Mouse (Mus musculus) intestine, embryonic 14.5 days (tissue): ENCODE results near the gene Pofut2. TPM values are rescaled to one million over a fixed set of nuclear protein-coding genes. Genes with fewer than 3 reads are reported as not detected.
A peak's percentile ranks its signal among the peaks of the same experiment; 100 is the strongest.
"Not testable (repeated sequence)": the region's sequence is repeated elsewhere in the genome, so short reads cannot be mapped to it uniquely, and the experiment has no call there.

Experiments
- ATAC-seq: fragments of 200-750 bp; cut with Nextera tagmentation; replicated peaks from 2 replicates; pipeline ENCODE4 v1.8.0; 2017; ENCODE audit warnings: low read depth, moderate number of reproducible peaks, moderate TSS enrichment, moderate library complexity; ENCODE audit not compliant: low FRiP score, low TSS enrichment
- DNase-seq: peaks from one replicate; pipeline ENCODE4 v3.0.0-alpha.2; 2018; ENCODE audit warnings: low spot score
- H3K27ac ChIP-seq: fragments of 300-500 bp; sonication (generic); 2 replicates; pipeline ENCODE4 v1.5.1; 2014; ENCODE audit warnings: low read depth, mild to moderate bottlenecking, control low read depth
- H3K27me3 ChIP-seq: fragments of 300-500 bp; sonication (generic); replicated peaks from 2 replicates; pipeline ENCODE4 v1.6.1; 2014; ENCODE audit warnings: low read length, control low read depth; ENCODE audit not compliant: control insufficient read depth, insufficient read depth
- H3K36me3 ChIP-seq: fragments of 300-500 bp; sonication (generic); 2 replicates; pipeline ENCODE4 v1.6.1; 2014; ENCODE audit warnings: low read length, control low read depth; ENCODE audit not compliant: control insufficient read depth, insufficient read depth
- H3K4me1 ChIP-seq: fragments of 300-500 bp; sonication (generic); replicated peaks from 2 replicates; pipeline ENCODE4 v1.6.1; 2014; ENCODE audit warnings: low read length, control low read depth, mixed read lengths; ENCODE audit not compliant: control insufficient read depth, insufficient read depth
- H3K4me2 ChIP-seq: fragments of 300-500 bp; sonication (generic); 2 replicates; pipeline ENCODE4 v1.6.1; 2014; ENCODE audit warnings: low read length
- H3K4me3 ChIP-seq: fragments of 300-500 bp; sonication (generic); 2 replicates; pipeline ENCODE4 v1.5.1; 2014; ENCODE audit warnings: low read depth, low read length, control low read depth, mixed read lengths
- H3K9ac ChIP-seq: fragments of 300-500 bp; sonication (generic); 2 replicates; pipeline ENCODE4 v1.6.1; 2014; ENCODE audit warnings: mild to moderate bottlenecking, low read length
- H3K9me3 ChIP-seq: fragments of 300-500 bp; sonication (generic); 2 replicates; pipeline ENCODE4 v1.6.1; 2016; ENCODE audit warnings: low read length, control low read depth; ENCODE audit not compliant: control insufficient read depth
- WGBS: fragments of 180-500 bp; shearing (Covaris S2); extraction: QIAGEN DNeasy Blood & Tissue Kit; methylation state at CpG from one replicate; pipeline ENCODE4 v1.1.7; 2014; 5-methylcytosine and 5-hydroxymethylcytosine counted together
- polyA plus RNA-seq: library from polyadenylated mRNA; unstranded; fragments of >200 nt; fragmentation: Nextera tagmentation; extraction: Ambion mirVana; gene quantifications from 2 replicates; pipeline ENCODE4 v1.2.1, GENCODE M21; 2014

Pofut2 gene
- polyA plus RNA-seq, 1 experiment from 2014 or later = 108 TPM

DNA sequence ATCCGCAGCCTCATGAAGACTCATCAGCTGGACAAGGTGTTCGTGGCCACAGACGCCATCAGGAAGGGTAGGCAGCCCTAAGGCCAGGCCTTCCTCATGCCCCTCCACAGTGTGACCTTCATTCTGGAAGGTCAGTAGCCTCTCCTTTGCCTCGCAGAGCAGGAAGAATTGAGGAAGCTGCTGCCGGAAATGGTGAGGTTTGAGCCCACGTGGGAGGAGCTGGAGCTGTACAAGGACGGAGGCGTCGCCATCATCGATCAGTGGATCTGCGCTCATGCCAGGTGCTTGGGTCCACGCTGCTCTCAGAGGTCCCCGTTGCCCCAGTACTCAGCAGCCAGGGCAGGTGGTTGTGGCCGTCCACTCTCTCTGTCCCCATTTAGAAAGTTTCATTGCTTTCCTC is 8.0 kb downstream of the Pofut2 start:
- WGBS = 89% methylated on average over 14 of the region's 14 CpGs
- no peak overlapping the region for H3K9ac ChIP-seq
- H3K36me3 ChIP-seq = peaks cover 86% of the 10 kb centered on the region
- H3K4me1 ChIP-seq = no peaks in the 10 kb centered on the region
- no peak overlapping the region for H3K4me3 ChIP-seq
- no peak overlapping the region for H3K4me2 ChIP-seq
- no peak for ATAC-seq
- DNase-seq = no peak
- no peaks in the 10 kb centered on the region for H3K27me3 ChIP-seq
- H3K9me3 ChIP-seq = no peaks in the 10 kb centered on the region
- H3K27ac ChIP-seq = no peak overlapping the region

DNA sequence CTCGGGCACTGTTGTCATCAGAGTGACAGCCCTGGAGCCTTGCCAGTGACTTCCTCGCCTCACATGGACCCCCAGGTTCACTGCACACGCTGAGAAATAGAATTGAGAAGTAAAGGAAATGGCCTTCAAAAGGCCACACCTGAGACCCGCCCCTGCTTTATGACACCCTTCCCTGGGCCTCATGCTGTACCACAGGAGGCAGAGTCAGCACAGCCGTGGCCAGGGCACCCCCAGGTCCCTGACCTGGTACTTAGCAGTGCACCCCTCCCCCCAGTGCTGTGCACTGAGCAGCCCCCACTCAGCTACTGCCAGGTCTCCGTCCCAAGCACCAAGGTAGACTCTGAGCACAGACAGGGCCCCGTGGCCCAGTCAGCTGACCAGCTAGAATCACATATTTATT is 10.1 kb downstream of the Pofut2 start:
- Histone ChIP-seq H3K27ac (no peak overlapping the region), H3K4me1 (no peaks in the 10 kb centered on the region), H3K36me3 (peaks cover 65% of the 10 kb centered on the region), H3K4me3 (no peak overlapping the region), H3K9me3 (no peaks in the 10 kb centered on the region), H3K4me2 (no peak overlapping the region), H3K9ac (no peak overlapping the region), H3K27me3 (no peaks in the 10 kb centered on the region)
- ATAC-seq (peak; percentile 69; the same call in 1 of the 2 replicates), DNase-seq (no peak)
- WGBS = 77% methylated on average over 7 of the region's 7 CpGs

DNA sequence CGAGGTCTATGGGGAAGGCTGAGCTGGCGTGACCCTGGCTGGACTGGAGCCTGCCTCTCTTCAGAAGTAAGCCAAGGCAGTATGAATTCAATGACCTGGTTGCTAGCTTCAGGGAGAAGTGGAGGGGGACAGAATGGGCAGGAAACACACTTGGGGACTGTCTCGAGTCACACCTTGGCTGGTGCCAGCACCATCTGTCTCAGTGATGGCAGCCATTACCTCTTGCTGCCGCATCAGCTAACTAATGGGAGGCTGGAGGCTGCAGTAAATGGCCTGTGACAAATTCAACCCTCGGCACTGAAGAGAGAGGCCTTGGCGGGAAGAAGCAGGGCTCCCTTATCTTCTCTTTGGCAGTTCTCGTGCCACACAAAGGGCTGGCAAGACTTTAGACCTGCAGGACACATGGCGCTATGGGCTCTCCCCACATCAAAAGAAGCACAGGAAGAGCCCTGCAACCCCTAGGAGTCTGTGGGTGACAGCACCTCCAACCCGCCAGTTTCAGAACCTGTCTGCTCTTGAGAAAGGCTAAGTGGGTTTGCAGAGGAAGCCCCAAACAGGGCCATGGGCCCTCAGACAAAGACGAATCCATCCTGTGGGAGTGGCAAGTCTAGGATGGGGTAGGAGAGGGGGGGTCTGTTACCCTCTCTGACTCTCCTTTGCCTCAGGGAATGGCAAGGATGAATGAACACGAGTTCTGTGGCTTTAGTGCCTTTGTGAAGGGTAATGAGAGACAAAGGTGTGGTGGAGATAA is 14.1 kb downstream of the Pofut2 start:
- WGBS = 62% methylated on average over 11 of the region's 11 CpGs
- no peak overlapping the region for H3K9ac ChIP-seq
- ATAC-seq = no peak

DNA sequence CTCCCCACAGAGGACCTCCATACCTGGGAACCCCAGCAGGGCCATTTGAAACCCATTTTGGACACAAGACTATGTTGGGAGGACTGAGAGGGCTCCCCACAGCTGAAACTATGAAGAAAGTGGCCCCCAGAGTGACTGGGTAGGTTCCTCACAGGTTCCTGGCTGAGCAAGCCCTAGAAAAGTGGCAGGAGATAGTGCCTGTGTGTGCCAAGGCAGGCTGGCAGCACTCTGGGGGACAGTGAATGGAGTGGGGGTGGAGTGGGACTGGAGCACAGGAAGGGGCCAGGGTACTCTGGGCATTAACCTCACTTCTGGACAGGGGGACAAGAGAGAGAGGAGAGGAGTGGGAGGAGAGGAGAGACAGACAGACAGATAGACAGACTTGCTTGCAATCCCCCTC is 14.8 kb downstream of the Pofut2 start:
- no peak overlapping the region for H3K4me2 ChIP-seq
- ATAC-seq = no peak

More for the DNA sequence above, 14.1 kb downstream of the Pofut2 start:
- H3K36me3 ChIP-seq = peaks cover 26% of the 10 kb centered on the region
- no peak for DNase-seq
- H3K4me1 ChIP-seq = no peaks in the 10 kb centered on the region
- H3K27ac ChIP-seq = no peak overlapping the region
- H3K9me3 ChIP-seq = no peaks in the 10 kb centered on the region
- H3K27me3 ChIP-seq = no peaks in the 10 kb centered on the region
- H3K4me2 ChIP-seq = no peak overlapping the region
- H3K4me3 ChIP-seq = no peak overlapping the region

DNA sequence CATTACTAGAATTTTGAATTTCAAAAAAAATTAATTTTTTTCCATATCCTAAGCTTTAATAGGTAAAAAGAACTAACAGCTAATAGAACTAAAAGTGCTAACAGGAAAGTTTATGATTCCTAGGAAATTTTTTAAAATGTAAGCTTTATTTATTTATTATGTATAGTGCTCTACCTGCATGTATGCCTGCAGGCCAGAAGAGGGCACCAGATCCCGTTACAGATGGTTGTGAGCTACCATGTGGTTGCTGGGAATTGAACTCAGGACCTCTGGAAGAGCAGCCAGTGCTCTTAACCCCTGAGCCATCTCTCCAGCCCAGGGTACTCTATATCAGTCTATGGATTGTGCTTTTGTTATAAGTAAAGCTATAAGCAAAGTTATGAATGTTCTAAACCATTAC is 23.1 kb downstream of the Pofut2 start:
- peaks cover 16% of the 10 kb centered on the region; the same call in 1 of the 2 replicates for H3K4me1 ChIP-seq
- not testable (repeated sequence) for H3K9ac ChIP-seq, DNase-seq, H3K27me3 ChIP-seq, H3K27ac ChIP-seq, H3K36me3 ChIP-seq, H3K4me2 ChIP-seq, H3K9me3 ChIP-seq, H3K4me3 ChIP-seq, ATAC-seq
- 84% methylated on average over 1 of the region's 1 CpGs for WGBS

More for the DNA sequence above, 14.8 kb downstream of the Pofut2 start:
- H3K27ac ChIP-seq = no peak overlapping the region
- no peaks in the 10 kb centered on the region for H3K4me1 ChIP-seq
- H3K36me3 ChIP-seq = peaks cover 19% of the 10 kb centered on the region
- no peaks in the 10 kb centered on the region for H3K9me3 ChIP-seq
- H3K27me3 ChIP-seq = no peaks in the 10 kb centered on the region
- no peak overlapping the region for H3K4me3 ChIP-seq
- DNase-seq = no peak
- H3K9ac ChIP-seq = no peak overlapping the region

DNA sequence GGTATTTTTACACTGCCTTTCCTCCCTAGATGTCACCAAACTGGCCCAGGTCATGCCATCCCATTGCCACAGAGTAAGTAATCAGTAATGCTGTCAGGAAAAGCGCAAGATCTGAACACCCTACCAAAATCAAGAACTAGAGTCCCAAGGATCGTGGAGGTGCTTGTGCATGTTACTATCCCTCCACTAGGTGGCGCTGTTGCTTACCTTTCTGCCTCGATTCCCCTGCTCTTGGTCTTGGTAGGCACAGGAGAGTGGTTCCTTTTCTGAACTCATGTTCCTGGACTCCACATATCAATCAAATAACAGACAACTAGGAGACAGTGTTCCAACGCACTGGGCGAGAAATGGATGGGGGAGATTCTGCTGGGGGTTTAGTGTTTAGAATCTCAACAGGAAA is 23.8 kb downstream of the Pofut2 start:
- no peaks in the 10 kb centered on the region for H3K9me3 ChIP-seq
- DNase-seq = peak; percentile 84
- no peaks in the 10 kb centered on the region for H3K36me3 ChIP-seq
- no peaks in the 10 kb centered on the region for H3K27me3 ChIP-seq
- ATAC-seq = 0 out of 2 replicates have a peak, but pooled peaks have one; percentile 40
- WGBS = 25% methylated on average over 6 of the region's 6 CpGs
- no peak overlapping the region for H3K9ac ChIP-seq
- no peak overlapping the region for H3K4me2 ChIP-seq
- H3K4me3 ChIP-seq = no peak overlapping the region
- H3K4me1 ChIP-seq = peaks cover 16% of the 10 kb centered on the region; the same call in 1 of the 2 replicates
- H3K27ac ChIP-seq = no peak overlapping the region

DNA sequence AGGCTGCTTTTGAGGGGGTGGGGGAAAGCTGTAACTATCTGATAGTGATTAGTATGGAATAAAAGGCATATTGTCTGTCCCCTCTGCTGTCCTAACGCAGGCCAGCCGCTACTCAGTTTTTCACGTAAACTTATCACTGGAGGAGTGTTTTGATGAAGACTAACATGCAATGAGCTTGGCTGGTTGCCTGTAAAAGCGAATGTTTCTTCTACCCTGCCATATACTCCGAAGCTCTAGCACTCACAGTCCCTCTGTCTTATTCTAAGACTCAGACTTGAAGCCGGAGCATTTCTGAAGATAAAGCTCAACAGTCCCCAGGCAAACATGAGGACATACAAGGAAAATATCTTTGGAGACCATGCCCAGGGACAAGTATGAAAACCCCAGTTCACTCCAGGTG is 25.8 kb downstream of the Pofut2 start:
- Histone ChIP-seq H3K27me3 (no peaks in the 10 kb centered on the region), H3K4me3 (no peak overlapping the region), H3K27ac (no peak overlapping the region), H3K4me1 (peaks cover 16% of the 10 kb centered on the region; the same call in 1 of the 2 replicates), H3K9ac (no peak overlapping the region), H3K36me3 (no peaks in the 10 kb centered on the region), H3K4me2 (no peak overlapping the region), H3K9me3 (no peaks in the 10 kb centered on the region)
- 34% methylated on average over 6 of the region's 6 CpGs for WGBS
- DNase-seq (no peak), ATAC-seq (no peak)

DNA sequence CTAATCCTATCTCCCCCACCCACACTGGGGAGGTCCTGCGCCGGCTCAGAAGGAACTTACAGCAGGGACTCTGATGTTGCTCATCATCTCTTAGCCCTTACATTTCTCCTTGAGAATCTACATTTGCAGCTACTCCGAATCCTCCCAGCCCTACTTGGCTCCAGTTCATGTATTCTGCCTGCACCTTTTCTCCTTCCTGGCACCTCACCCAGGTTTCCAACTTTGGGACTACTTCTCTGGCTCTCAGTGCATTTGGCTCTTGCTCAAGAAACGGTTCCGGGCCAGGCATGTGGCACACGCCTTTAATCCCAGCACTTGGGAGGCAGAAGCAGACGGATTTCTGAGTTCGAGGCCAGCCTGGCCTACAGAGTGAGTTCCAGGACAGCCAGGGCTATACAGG is 28.6 kb downstream of the Pofut2 start:
- Histone ChIP-seq H3K4me2 (no peak overlapping the region), H3K4me3 (no peak overlapping the region), H3K27me3 (no peaks in the 10 kb centered on the region), H3K9me3 (no peaks in the 10 kb centered on the region), H3K27ac (no peak overlapping the region), H3K9ac (no peak overlapping the region), H3K4me1 (peaks cover 16% of the 10 kb centered on the region; the same call in 1 of the 2 replicates), H3K36me3 (no peaks in the 10 kb centered on the region)
- DNase-seq (no peak), ATAC-seq (no peak)
- 85% methylated on average over 8 of the region's 8 CpGs for WGBS

DNA sequence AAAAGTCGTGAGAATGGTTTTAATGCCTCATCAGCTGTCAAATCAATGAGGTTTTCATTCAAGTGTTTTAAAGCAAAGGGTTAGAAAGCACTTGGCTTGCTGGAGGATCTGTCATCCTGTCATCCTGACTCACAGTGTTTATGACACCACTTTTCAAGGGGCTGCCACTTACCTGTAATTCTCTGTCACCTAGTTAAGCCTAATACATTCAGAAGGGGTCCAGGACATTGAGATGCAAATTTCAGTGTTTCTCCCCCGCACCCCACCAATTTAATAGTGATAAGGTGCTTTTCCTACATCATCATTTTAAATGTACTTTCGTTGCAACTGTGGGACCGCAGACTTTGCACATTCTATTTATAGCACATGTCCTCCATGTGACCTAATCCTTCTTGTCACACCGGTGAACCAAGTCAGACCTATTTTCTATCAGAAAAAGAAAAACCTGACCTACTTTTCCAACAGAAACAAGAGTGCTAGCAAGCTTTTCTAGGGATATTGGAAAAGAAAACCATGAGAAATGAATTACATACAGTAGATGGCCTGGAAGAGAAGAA is 29.7 kb downstream of the Pofut2 start:
- H3K27ac ChIP-seq = no peak overlapping the region
- H3K9me3 ChIP-seq = no peaks in the 10 kb centered on the region
- 40% methylated on average over 5 of the region's 5 CpGs for WGBS
- no peak overlapping the region for H3K4me2 ChIP-seq
- H3K27me3 ChIP-seq = no peaks in the 10 kb centered on the region
- ATAC-seq = no peak
- peaks cover 9% of the 10 kb centered on the region; the same call in 1 of the 2 replicates for H3K4me1 ChIP-seq
- no peak for DNase-seq
- H3K9ac ChIP-seq = no peak overlapping the region
- no peak overlapping the region for H3K4me3 ChIP-seq
- no peaks in the 10 kb centered on the region for H3K36me3 ChIP-seq
